Mouse (Mus musculus) hindbrain, embryonic 13.5 days (tissue): Measurements from ENCODE around the gene Gm3488. TPM values are rescaled to one million over a fixed set of nuclear protein-coding genes. Genes with fewer than 3 reads are reported as not detected.
"Not testable (repeated sequence)": the region's sequence is repeated elsewhere in the genome, so short reads cannot be mapped to it uniquely, and the experiment has no call there.

Experiments used
- ATAC-seq: fragments of 200-750 bp; cut with Nextera tagmentation; 2 replicates; pipeline ENCODE4 v1.8.0; 2017; ENCODE audit warnings: moderate TSS enrichment; ENCODE audit not compliant: low FRiP score
- H3K27ac ChIP-seq: fragments of 300-500 bp; sonication (generic); 2 replicates; pipeline ENCODE4 v1.5.1; 2015; ENCODE audit warnings: inconsistent platforms, mild to moderate bottlenecking, moderate library complexity
- H3K27me3 ChIP-seq: fragments of 300-500 bp; sonication (generic); 2 replicates; pipeline ENCODE4 v1.6.1; 2015; ENCODE audit warnings: mild to moderate bottlenecking, inconsistent platforms
- H3K36me3 ChIP-seq: fragments of 300-500 bp; sonication (generic); 2 replicates; pipeline ENCODE4 v1.6.1; 2015; ENCODE audit warnings: mild to moderate bottlenecking, inconsistent platforms
- H3K4me1 ChIP-seq: fragments of 300-500 bp; sonication (generic); replicated peaks from 2 replicates; pipeline ENCODE4 v1.6.1; 2015; ENCODE audit warnings: inconsistent platforms
- H3K4me2 ChIP-seq: fragments of 300-500 bp; sonication (generic); 2 replicates; pipeline ENCODE4 v1.6.1; 2015; ENCODE audit warnings: inconsistent platforms, mild to moderate bottlenecking, moderate library complexity
- H3K4me3 ChIP-seq: fragments of 300-500 bp; sonication (generic); 2 replicates; pipeline ENCODE4 v1.5.1; 2015; ENCODE audit warnings: mild to moderate bottlenecking, inconsistent platforms
- H3K9ac ChIP-seq: fragments of 300-500 bp; sonication (generic); 2 replicates; pipeline ENCODE4 v1.6.1; 2015; ENCODE audit warnings: mild to moderate bottlenecking, inconsistent platforms
- H3K9me3 ChIP-seq: fragments of 300-500 bp; sonication (generic); 2 replicates; pipeline ENCODE4 v1.6.1; 2016; ENCODE audit warnings: inconsistent platforms
- WGBS: fragments of 180-500 bp; shearing (Covaris S2); methylation state at CpG from one replicate; pipeline ENCODE4 v1.1.7; 2015; 5-methylcytosine and 5-hydroxymethylcytosine counted together
- polyA plus RNA-seq: library from polyadenylated mRNA; unstranded; fragments of >200 nt; fragmentation: Nextera tagmentation; extraction: Ambion mirVana; gene quantifications from 2 replicates; pipeline ENCODE4 v1.2.1, GENCODE M21; 2015

Gm3488 gene
- polyA plus RNA-seq, result 11.8 and 12.0 TPM in 2 replicates

GRCm38 (mm10) chr14:5501374-5501773 is at the start of gene Gm3488:
Gm3488 (plus strand) TSS chr14:5501674.
- WGBS, result no CpG with 5 or more reads among the region's 35 CpGs
- H3K9me3 ChIP-seq, H3K36me3 ChIP-seq, H3K9ac ChIP-seq, H3K4me3 ChIP-seq, ATAC-seq, H3K27ac ChIP-seq, H3K4me2 ChIP-seq, H3K4me1 ChIP-seq, H3K27me3 ChIP-seq: not testable (repeated sequence)

GRCm38 (mm10) chr14:5455367-5455766 is 46.1 kb upstream of the Gm3488 start, which contains the start of gene Gm3194:
Gm3194 (minus strand) TSS chr14:5455467.
- H3K27ac ChIP-seq, H3K36me3 ChIP-seq, ATAC-seq, H3K4me1 ChIP-seq, H3K9ac ChIP-seq, H3K4me3 ChIP-seq, H3K27me3 ChIP-seq, H3K4me2 ChIP-seq, H3K9me3 ChIP-seq: not testable (repeated sequence)
- WGBS, result no CpG with 5 or more reads among the region's 3 CpGs

- not testable (repeated sequence) for H3K9ac ChIP-seq, H3K4me2 ChIP-seq, H3K9me3 ChIP-seq, H3K27me3 ChIP-seq, H3K36me3 ChIP-seq, H3K4me1 ChIP-seq, H3K4me3 ChIP-seq, H3K27ac ChIP-seq
- WGBS, result no CpG with 5 or more reads among the region's 19 CpGs
- ATAC-seq, result peak; percentile 61; the same call in 1 of the 2 replicates
Measured at GRCm38 (mm10) chr14:5460469-5460868, 41.0 kb upstream of the Gm3488 start.

GRCm38 (mm10) chr14:5477730-5478129 is 23.7 kb upstream of the Gm3488 start, which contains the start of gene Gm8246:
Gm8246 (minus strand) TSS chr14:5477830.
- not testable (repeated sequence) for H3K4me1 ChIP-seq, H3K36me3 ChIP-seq, H3K4me2 ChIP-seq, H3K27me3 ChIP-seq, H3K9me3 ChIP-seq, H3K9ac ChIP-seq, H3K27ac ChIP-seq, ATAC-seq, H3K4me3 ChIP-seq
- no CpG with 5 or more reads among the region's 3 CpGs for WGBS

- H3K36me3 ChIP-seq, H3K4me2 ChIP-seq, H3K4me3 ChIP-seq, H3K9ac ChIP-seq, H3K27me3 ChIP-seq, H3K4me1 ChIP-seq, ATAC-seq, H3K27ac ChIP-seq, H3K9me3 ChIP-seq: not testable (repeated sequence)
- 80% methylated on average over 5 of the region's 5 CpGs for WGBS
Measured at GRCm38 (mm10) chr14:5483907-5484306, 17.6 kb upstream of the Gm3488 start, which contains the start of gene Gm3187. Gm3187 (plus strand) TSS chr14:5484207.

- H3K27me3 ChIP-seq, ATAC-seq, H3K36me3 ChIP-seq, H3K9ac ChIP-seq, H3K4me3 ChIP-seq, H3K27ac ChIP-seq, H3K4me1 ChIP-seq, H3K4me2 ChIP-seq, H3K9me3 ChIP-seq: not testable (repeated sequence)
- WGBS, result no CpG with 5 or more reads among the region's 2 CpGs
Measured at GRCm38 (mm10) chr14:5538196-5538595, 36.7 kb downstream of the Gm3488 start, which contains the start of gene Gm3532. Gm3532 (plus strand) TSS chr14:5538496.

Other genes starting within 250 kb of the Gm3488 start
- not detected in 2 replicates for gene Gm3526, start 241.1 kb upstream of the Gm3488 start, polyA plus RNA-seq
- not detected in 2 replicates for gene Gm3542, start 166.7 kb upstream of the Gm3488 start, polyA plus RNA-seq
- gene Gm3500, start 112.6 kb upstream of the Gm3488 start, polyA plus RNA-seq, result 1.4 and 1.6 TPM in 2 replicates
- 2.8 and 3.2 TPM in 2 replicates for gene Gm3194, start 46.2 kb upstream of the Gm3488 start, polyA plus RNA-seq
- gene Gm8246, start 23.8 kb upstream of the Gm3488 start, polyA plus RNA-seq, result not detected in 2 replicates
- gene Gm3187, start 17.5 kb upstream of the Gm3488 start, polyA plus RNA-seq, result not detected in 2 replicates
- gene Gm3532, start 36.8 kb downstream of the Gm3488 start, polyA plus RNA-seq, result not detected in 2 replicates
- not detected in 2 replicates for gene Gm8265, start 131.4 kb downstream of the Gm3488 start, polyA plus RNA-seq
- gene Gm9603, start 185.8 kb downstream of the Gm3488 start, polyA plus RNA-seq, result not detected in 2 replicates
- 0.35 TPM in 1 of 2 replicates, not detected in the other for gene Gm3373, start 239.9 kb downstream of the Gm3488 start, polyA plus RNA-seq